Mouse (Mus musculus) limb, embryonic 13.5 days (tissue): ENCODE results near the gene Tor3a. TPM values are rescaled to one million over a fixed set of nuclear protein-coding genes. Genes with fewer than 3 reads are reported as not detected.

Source experiments
- ATAC-seq: fragments of 200-750 bp; cut with Nextera tagmentation; 2 replicates; pipeline ENCODE4 v1.8.0; 2017; ENCODE audit warnings: low read depth, moderate number of reproducible peaks, moderate TSS enrichment; ENCODE audit not compliant: low FRiP score
- H3K27ac ChIP-seq: fragments of 300-500 bp; sonication (generic); 2 replicates; pipeline ENCODE4 v1.5.1; 2015; ENCODE audit warnings: inconsistent platforms, mild to moderate bottlenecking, moderate library complexity
- H3K27me3 ChIP-seq: fragments of 300-500 bp; sonication (generic); 2 replicates; pipeline ENCODE4 v1.6.1; 2015; ENCODE audit warnings: mild to moderate bottlenecking, inconsistent platforms
- H3K36me3 ChIP-seq: fragments of 300-500 bp; sonication (generic); 2 replicates; pipeline ENCODE4 v1.6.1; 2015; ENCODE audit warnings: inconsistent platforms, mild to moderate bottlenecking, moderate library complexity
- H3K4me1 ChIP-seq: fragments of 300-500 bp; sonication (generic); 2 replicates; pipeline ENCODE4 v1.6.1; 2015; ENCODE audit warnings: inconsistent platforms
- H3K4me2 ChIP-seq: fragments of 300-500 bp; sonication (generic); replicated peaks from 2 replicates; pipeline ENCODE4 v1.6.1; 2015; ENCODE audit warnings: inconsistent platforms, mild to moderate bottlenecking, moderate library complexity
- H3K4me3 ChIP-seq: fragments of 300-500 bp; sonication (generic); 2 replicates; pipeline ENCODE4 v1.5.1; 2015; ENCODE audit warnings: moderate library complexity, mild to moderate bottlenecking, inconsistent platforms
- H3K9ac ChIP-seq: fragments of 300-500 bp; sonication (generic); 2 replicates; pipeline ENCODE4 v1.6.1; 2015; ENCODE audit warnings: mild to moderate bottlenecking, inconsistent platforms
- H3K9me3 ChIP-seq: fragments of 300-500 bp; sonication (generic); 2 replicates; pipeline ENCODE4 v1.6.1; 2016; ENCODE audit warnings: inconsistent platforms
- WGBS: fragments of 180-500 bp; shearing (Covaris S2); methylation state at CpG from one replicate; pipeline ENCODE4 v1.1.7; 2015; 5-methylcytosine and 5-hydroxymethylcytosine counted together
- polyA plus RNA-seq: library from polyadenylated mRNA; unstranded; fragments of >200 nt; fragmentation: Nextera tagmentation; extraction: Ambion mirVana; gene quantifications from 2 replicates; pipeline ENCODE4 v1.2.1, GENCODE M21; 2015

Gene Tor3a
- polyA plus RNA-seq, 1 experiment from 2014 or later = 8.3 TPM

DNA sequence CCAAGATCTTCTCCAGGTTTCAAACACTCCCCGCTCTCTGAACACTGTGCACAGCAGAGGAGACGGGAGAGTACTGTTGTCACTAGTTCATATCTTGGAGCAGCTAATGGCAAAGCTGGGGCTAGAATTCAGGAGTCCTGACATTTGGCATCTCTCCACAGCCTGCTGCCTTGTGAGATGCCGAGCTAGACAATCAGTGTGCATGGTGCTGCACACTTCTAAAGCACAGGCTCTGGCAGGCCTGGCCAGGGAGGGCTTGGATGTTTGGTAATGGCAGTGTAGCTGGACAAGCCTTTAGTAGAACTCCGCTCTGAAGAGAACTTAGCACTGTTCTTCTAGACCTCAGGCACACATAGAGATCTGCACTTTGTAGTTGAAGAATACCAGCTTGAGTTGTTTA is 28.2 kb downstream of the Tor3a start:
- H3K9ac ChIP-seq = no peak overlapping the region
- no peaks in the 10 kb centered on the region for H3K9me3 ChIP-seq
- peaks cover 38% of the 10 kb centered on the region for H3K36me3 ChIP-seq
- H3K27me3 ChIP-seq = no peaks in the 10 kb centered on the region
- peaks cover 29% of the 10 kb centered on the region for H3K4me1 ChIP-seq
- WGBS = 79% methylated on average over 4 of the region's 4 CpGs
- H3K27ac ChIP-seq = no peak overlapping the region
- H3K4me3 ChIP-seq = no peak overlapping the region
- no peak overlapping the region for H3K4me2 ChIP-seq
- no peak for ATAC-seq

DNA sequence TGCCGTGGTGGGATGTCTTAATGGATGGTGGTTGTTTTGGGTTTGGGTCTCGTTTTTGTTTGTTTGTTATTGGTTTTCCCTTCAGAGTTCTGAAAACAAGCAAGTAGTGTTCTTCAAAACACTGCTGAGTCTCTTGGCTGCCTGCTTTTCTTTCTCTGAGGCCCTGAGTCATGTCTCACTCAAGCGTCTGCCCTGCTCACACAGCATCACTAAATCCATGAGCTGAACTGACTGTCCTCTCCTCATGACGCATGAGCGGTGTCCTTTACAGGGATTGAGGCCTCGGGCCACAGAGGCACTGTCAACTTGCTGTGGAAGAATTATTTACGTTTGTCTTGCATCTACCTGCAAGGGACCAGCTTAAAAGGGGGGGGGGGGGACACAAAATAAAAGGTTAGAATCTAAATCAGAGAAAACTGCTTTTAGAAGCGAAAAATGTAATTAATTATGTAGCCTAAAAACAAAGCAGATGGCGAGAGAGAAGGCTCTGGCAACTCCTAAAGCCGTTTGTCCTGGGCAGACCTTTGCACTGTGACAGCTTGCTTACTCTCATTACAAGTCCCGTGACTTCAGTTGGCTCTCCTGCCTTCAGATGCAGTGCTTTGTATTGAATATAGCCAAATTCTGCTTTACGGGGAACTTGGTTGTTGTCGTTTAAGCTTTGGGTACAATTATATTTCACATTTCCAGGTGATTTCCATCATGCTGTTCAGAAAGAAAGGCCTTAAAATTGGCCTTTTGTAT is 29.2 kb downstream of the Tor3a start:
- Histone ChIP-seq H3K4me1 (peaks cover 29% of the 10 kb centered on the region), H3K36me3 (peaks cover 48% of the 10 kb centered on the region), H3K4me3 (no peak overlapping the region), H3K27me3 (no peaks in the 10 kb centered on the region), H3K9ac (no peak overlapping the region), H3K27ac (no peak overlapping the region), H3K9me3 (no peaks in the 10 kb centered on the region), H3K4me2 (no peak overlapping the region)
- WGBS = 52% methylated on average over 13 of the region's 13 CpGs
- no peak for ATAC-seq

DNA sequence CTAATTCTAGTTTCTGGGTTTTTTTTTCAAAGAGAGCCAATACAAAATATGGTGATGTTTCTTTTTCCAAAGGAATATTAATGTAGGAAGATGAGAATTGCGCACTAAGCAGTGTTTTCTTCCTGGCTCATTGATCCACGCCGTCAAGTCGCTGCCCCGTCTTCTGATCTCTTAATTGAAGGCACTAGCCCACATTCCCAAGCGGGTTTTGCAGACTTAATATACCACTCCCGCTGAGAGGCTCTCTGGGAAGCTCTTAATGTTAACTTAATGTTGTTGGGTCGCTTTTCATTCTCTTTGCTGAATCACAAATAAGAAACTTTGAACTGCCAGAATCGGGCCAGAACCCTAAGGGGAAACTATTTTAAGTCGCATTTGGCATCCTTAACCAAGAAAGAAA is 30.1 kb downstream of the Tor3a start:
- 40% methylated on average over 10 of the region's 10 CpGs for WGBS
- no peak overlapping the region for H3K4me3 ChIP-seq
- no peak overlapping the region for H3K9ac ChIP-seq
- no peak overlapping the region for H3K4me2 ChIP-seq
- H3K36me3 ChIP-seq = peaks cover 52% of the 10 kb centered on the region
- no peaks in the 10 kb centered on the region for H3K9me3 ChIP-seq
- H3K27me3 ChIP-seq = no peaks in the 10 kb centered on the region
- H3K27ac ChIP-seq = no peak overlapping the region
- peaks cover 29% of the 10 kb centered on the region for H3K4me1 ChIP-seq
- no peak for ATAC-seq

DNA sequence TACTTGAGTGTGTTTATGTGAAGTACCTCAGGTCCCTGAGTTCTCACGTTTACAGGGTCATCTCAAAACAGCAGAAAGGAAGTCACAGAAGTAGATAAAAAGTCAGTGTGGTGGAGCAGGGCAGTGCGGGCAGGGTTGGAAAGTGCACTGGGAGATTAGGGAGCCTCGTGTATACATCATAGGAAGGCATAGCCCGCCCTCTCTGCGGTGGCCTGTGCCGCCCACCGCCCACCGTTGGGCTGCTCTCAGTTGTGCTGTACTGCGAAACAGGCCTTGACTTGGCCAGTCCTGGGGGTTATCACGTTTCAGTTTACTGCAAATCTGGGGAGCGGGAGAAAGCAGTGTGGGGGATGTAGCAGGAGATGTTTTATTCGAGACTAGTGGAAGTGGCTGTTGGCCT is 31.3 kb downstream of the Tor3a start:
- peak; percentile 29; the same call in 1 of the 2 replicates for ATAC-seq
- 43% methylated on average over 12 of the region's 12 CpGs for WGBS

DNA sequence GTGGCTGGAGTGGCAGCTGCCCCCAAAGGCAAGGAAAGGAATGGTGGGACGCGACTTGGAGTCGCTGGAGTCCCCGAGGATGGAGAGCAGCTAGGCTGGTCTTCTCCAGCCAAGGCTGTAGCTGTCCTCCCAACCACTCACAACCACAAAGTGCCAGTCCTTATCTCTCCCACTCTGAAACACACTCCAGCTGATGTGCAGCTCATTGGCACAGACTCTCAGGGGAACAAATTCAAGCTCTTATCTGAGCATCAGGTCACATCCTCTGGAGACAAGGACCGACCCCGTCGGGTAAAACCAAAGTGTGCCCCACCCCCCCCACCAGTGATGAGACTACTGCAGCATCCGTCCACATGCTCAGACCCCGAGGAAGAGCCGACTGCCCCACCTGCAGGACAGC is 32.3 kb downstream of the Tor3a start:
- Histone ChIP-seq H3K27ac (no peak overlapping the region), H3K27me3 (no peaks in the 10 kb centered on the region), H3K4me2 (no peak overlapping the region), H3K9me3 (no peaks in the 10 kb centered on the region), H3K4me3 (no peak overlapping the region), H3K4me1 (peaks cover 29% of the 10 kb centered on the region), H3K9ac (no peak overlapping the region), H3K36me3 (peaks cover 51% of the 10 kb centered on the region)
- no peak for ATAC-seq
- 87% methylated on average over 10 of the region's 10 CpGs for WGBS

More for the DNA sequence above, 31.3 kb downstream of the Tor3a start:
- Histone ChIP-seq H3K27me3 (no peaks in the 10 kb centered on the region), H3K27ac (0 out of 2 replicates have a peak overlapping the region, but pooled peaks have one; percentile 28), H3K9ac (no peak overlapping the region), H3K9me3 (no peaks in the 10 kb centered on the region), H3K4me3 (no peak overlapping the region), H3K4me1 (peaks cover 29% of the 10 kb centered on the region), H3K4me2 (no peak overlapping the region), H3K36me3 (peaks cover 44% of the 10 kb centered on the region)

DNA sequence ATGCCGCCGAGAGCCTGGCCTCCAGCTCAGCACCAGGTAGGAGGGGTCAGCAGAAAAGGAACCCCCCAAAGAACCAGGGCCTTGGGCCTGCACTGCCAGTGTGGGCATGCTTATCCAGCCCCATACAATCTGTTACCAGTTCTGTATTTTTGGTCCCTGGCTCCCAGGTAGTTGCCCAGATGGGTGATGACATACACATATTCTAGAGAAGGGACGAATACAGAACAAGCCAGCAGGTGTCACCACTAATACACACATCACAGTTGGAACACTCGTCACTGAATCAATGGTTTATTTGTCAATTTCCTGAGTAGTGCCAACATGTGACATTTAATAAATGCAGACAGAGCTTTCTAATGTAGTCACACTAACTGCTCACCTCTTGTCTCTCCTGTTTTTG is 33.6 kb downstream of the Tor3a start:
- Histone ChIP-seq H3K4me2 (no peak overlapping the region), H3K27ac (no peak overlapping the region), H3K4me3 (no peak overlapping the region), H3K27me3 (no peaks in the 10 kb centered on the region), H3K4me1 (peaks cover 29% of the 10 kb centered on the region), H3K36me3 (peaks cover 57% of the 10 kb centered on the region), H3K9ac (no peak overlapping the region), H3K9me3 (no peaks in the 10 kb centered on the region)
- no peak for ATAC-seq
- WGBS = 69% methylated on average over 4 of the region's 4 CpGs

DNA sequence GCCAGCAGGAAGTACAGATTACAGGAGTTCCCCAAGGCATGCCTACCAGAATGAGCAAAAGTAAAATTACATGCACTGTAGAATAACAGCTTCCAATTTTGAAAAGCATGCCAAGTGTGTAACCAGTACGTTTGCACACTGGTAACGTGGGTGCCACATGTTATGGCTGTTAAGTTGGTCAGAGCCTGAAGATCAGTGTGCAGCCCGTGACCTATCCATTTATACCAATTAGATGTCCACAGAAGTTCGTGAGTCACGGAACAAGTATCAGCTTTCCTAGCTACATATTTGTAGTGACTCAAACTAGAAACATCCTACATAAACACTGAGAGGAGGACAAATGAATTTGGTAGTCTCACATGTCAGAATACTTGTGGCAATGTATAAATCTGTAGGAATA is 34.7 kb downstream of the Tor3a start:
- 84% methylated on average over 5 of the region's 5 CpGs for WGBS
- Histone ChIP-seq H3K27me3 (no peaks in the 10 kb centered on the region), H3K4me2 (no peak overlapping the region), H3K27ac (no peak overlapping the region), H3K9ac (no peak overlapping the region), H3K36me3 (peaks cover 67% of the 10 kb centered on the region), H3K4me3 (no peak overlapping the region), H3K4me1 (peaks cover 21% of the 10 kb centered on the region), H3K9me3 (no peaks in the 10 kb centered on the region)
- no peak for ATAC-seq

DNA sequence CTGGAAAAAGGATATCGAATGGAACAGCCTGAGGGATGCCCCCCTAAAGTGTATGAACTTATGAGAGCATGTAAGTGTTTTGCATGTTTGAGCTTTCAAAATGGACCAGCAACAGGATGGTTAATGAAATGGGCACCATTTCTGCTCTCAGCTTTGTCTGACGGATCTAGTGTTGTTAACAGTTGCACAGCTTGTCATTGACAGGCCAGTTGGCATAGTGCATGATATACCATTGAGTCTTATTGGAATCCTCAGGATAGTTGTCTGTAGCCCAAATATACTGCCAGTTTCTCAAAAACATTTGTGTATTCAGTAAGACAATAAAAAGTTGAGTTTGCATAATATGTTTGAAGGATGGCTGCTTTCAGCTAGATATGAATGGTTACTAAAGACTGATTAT is 39.0 kb downstream of the Tor3a start:
- no peaks in the 10 kb centered on the region for H3K4me1 ChIP-seq
- H3K4me3 ChIP-seq = no peak overlapping the region
- no peak overlapping the region for H3K27ac ChIP-seq
- H3K9ac ChIP-seq = no peak overlapping the region
- H3K36me3 ChIP-seq = peaks cover 74% of the 10 kb centered on the region
- no peak overlapping the region for H3K4me2 ChIP-seq
- H3K9me3 ChIP-seq = 0 out of 2 replicates have a peak, but pooled peaks cover 4% of the 10 kb centered on the region
- no peak for ATAC-seq
- WGBS = 87% methylated on average over 2 of the region's 2 CpGs
- H3K27me3 ChIP-seq = no peaks in the 10 kb centered on the region

DNA sequence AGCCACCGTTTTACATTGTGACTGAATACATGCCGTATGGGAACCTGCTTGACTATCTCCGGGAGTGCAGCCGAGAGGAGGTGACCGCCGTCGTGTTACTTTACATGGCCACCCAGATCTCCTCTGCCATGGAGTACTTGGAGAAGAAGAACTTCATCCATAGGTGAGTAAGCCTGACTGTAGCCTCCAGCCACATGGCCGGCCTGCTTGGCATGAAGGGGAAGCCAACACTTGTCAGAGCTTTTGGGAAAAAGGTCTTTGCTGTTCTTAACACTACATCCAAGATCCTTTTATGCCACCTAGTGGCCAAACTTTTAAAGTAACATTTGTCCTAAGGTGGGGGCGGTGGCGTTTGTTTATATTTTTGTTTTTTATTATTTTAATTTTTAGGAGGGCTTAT is 41.1 kb downstream of the Tor3a start:
- H3K4me1 ChIP-seq = no peaks in the 10 kb centered on the region
- 0 out of 2 replicates have a peak, but pooled peaks cover 4% of the 10 kb centered on the region for H3K9me3 ChIP-seq
- no peak overlapping the region for H3K4me2 ChIP-seq
- no peaks in the 10 kb centered on the region for H3K27me3 ChIP-seq
- peak; percentile 44; the same call in 1 of the 2 replicates for ATAC-seq
- H3K4me3 ChIP-seq = no peak overlapping the region
- H3K36me3 ChIP-seq = peaks cover 73% of the 10 kb centered on the region
- no peak overlapping the region for H3K27ac ChIP-seq
- 72% methylated on average over 10 of the region's 10 CpGs for WGBS
- no peak overlapping the region for H3K9ac ChIP-seq

DNA sequence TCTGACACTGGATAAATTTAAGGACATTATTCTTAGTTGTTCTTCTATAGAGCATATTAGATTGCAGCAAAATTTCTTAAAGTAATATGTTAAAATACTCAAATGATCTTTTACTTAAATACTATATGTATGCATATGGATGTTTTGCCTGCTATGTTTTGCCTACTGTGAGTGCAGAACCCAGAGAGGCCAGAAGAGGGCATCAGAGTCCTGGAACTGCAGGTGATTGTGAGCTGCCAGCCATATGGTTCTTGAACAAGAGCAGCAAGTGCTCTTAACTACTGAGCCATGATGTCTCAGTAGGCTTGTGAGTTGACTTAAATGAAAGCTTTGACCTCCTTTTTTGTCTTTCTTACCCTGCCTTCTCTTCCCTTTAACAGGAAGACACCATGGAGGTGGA is 43.2 kb downstream of the Tor3a start:
- Histone ChIP-seq H3K9ac (no peak overlapping the region), H3K9me3 (0 out of 2 replicates have a peak, but pooled peaks cover 4% of the 10 kb centered on the region), H3K27me3 (no peaks in the 10 kb centered on the region), H3K4me3 (no peak overlapping the region), H3K4me1 (no peaks in the 10 kb centered on the region), H3K36me3 (peaks cover 65% of the 10 kb centered on the region), H3K27ac (no peak overlapping the region), H3K4me2 (no peak overlapping the region)
- no peak for ATAC-seq

DNA sequence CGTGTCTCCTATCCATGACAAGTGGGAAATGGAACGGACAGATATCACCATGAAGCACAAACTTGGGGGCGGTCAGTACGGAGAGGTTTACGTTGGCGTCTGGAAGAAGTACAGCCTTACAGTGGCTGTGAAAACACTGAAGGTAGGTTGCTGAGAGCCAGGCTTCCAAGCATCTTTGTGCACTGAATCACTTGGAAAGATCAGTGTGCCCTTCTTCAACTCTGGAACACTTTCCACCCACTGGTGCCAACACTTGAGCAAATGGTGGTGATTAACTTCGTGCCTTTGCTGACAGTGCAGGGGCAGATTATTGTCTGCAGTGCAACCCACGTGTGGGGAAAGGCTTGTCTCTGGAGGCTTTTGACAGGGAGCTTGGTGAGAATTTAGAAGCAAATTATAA is 44.2 kb downstream of the Tor3a start:
- H3K4me1 ChIP-seq = no peaks in the 10 kb centered on the region
- H3K4me3 ChIP-seq = no peak overlapping the region
- 94% methylated on average over 8 of the region's 8 CpGs for WGBS
- H3K4me2 ChIP-seq = no peak overlapping the region
- no peak for ATAC-seq
- no peak overlapping the region for H3K27ac ChIP-seq
- H3K27me3 ChIP-seq = no peaks in the 10 kb centered on the region
- peaks cover 66% of the 10 kb centered on the region for H3K36me3 ChIP-seq
- no peak overlapping the region for H3K9ac ChIP-seq
- 0 out of 2 replicates have a peak, but pooled peaks cover 4% of the 10 kb centered on the region for H3K9me3 ChIP-seq

DNA sequence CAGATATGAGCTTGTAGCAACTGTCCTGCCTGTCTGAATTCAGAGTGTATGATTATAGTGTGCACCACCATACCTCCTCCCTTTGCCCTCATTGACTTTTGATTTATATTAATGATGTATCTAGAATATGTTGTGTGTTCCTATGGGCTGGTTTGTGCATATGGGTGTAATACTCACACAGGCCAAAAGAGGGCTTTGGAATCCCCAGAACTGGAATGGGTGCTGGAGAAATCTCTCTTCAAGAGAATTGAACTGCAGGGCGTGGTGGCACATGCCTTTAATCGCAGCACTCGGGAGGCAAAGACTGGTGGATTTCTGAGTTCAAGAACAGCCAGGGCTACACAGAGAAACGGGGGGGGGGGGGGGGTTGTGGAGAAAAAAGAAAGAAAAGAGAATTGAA is 47.4 kb downstream of the Tor3a start:
- Histone ChIP-seq H3K4me2 (no peak overlapping the region), H3K9me3 (0 out of 2 replicates have a peak, but pooled peaks cover 4% of the 10 kb centered on the region), H3K27me3 (no peaks in the 10 kb centered on the region), H3K9ac (no peak overlapping the region), H3K4me3 (no peak overlapping the region), H3K27ac (no peak overlapping the region), H3K36me3 (peaks cover 55% of the 10 kb centered on the region), H3K4me1 (no peaks in the 10 kb centered on the region)
- WGBS = 77% methylated on average over 4 of the region's 4 CpGs
- ATAC-seq = no peak

DNA sequence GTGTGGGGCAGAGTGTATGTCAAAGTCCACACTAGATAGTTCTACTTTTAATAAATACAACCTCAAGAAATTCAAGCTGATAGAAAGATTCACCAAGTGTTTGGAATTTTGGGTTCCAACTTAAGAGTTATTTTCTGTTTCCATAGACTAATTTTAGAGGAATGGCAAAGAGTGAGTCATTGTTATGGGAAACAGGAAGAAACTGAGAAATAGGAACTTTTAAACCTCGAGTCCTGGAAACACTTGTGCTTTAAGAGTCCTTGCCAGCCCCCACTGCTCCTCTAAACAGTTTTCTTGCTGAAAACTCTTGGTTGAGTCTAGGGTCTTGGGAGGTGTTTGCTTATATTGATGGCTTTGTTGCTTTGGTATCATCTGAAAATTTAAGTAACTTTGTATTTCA is 49.9 kb downstream of the Tor3a start:
- no peak overlapping the region for H3K4me2 ChIP-seq
- 0 out of 2 replicates have a peak, but pooled peaks cover 2% of the 10 kb centered on the region for H3K4me1 ChIP-seq
- no peak overlapping the region for H3K4me3 ChIP-seq
- 70% methylated on average over 1 of the region's 1 CpGs for WGBS
- no peaks in the 10 kb centered on the region for H3K27me3 ChIP-seq
- H3K9me3 ChIP-seq = no peaks in the 10 kb centered on the region
- no peak overlapping the region for H3K27ac ChIP-seq
- no peak for ATAC-seq
- peaks cover 30% of the 10 kb centered on the region for H3K36me3 ChIP-seq
- H3K9ac ChIP-seq = no peak overlapping the region
